Mouse (Mus musculus) lung, embryonic 15.5 days (tissue): ENCODE measurements around the gene Coro7. TPM values are rescaled to one million over a fixed set of nuclear protein-coding genes. Genes with fewer than 3 reads are reported as not detected.
A peak's percentile ranks its signal among the peaks of the same experiment; 100 is the strongest.

Source experiments
- ATAC-seq: fragments of 200-750 bp; cut with Nextera tagmentation; 2 replicates; pipeline ENCODE4 v1.8.0; 2017; ENCODE audit warnings: moderate number of reproducible peaks, borderline replicate concordance; ENCODE audit not compliant: low FRiP score, low TSS enrichment; ENCODE audit errors: extremely low read depth
- H3K27ac ChIP-seq: fragments of 300-500 bp; sonication (generic); 2 replicates; pipeline ENCODE4 v1.5.1; 2015; ENCODE audit warnings: moderate library complexity, mild to moderate bottlenecking, inconsistent platforms
- H3K27me3 ChIP-seq: fragments of 300-500 bp; sonication (generic); 2 replicates; pipeline ENCODE4 v1.6.1; 2015; ENCODE audit warnings: inconsistent platforms
- H3K36me3 ChIP-seq: fragments of 300-500 bp; sonication (generic); 2 replicates; pipeline ENCODE4 v1.6.1; 2015; ENCODE audit warnings: inconsistent platforms
- H3K4me1 ChIP-seq: fragments of 300-500 bp; sonication (generic); 2 replicates; pipeline ENCODE4 v1.6.1; 2015; ENCODE audit warnings: inconsistent platforms
- H3K4me2 ChIP-seq: fragments of 300-500 bp; sonication (generic); 2 replicates; pipeline ENCODE4 v1.6.1; 2015; ENCODE audit warnings: inconsistent platforms, mild to moderate bottlenecking, moderate library complexity
- H3K4me3 ChIP-seq: fragments of 300-500 bp; sonication (generic); 2 replicates; pipeline ENCODE4 v1.5.1; 2015; ENCODE audit warnings: mild to moderate bottlenecking, inconsistent platforms
- H3K9ac ChIP-seq: fragments of 300-500 bp; sonication (generic); 2 replicates; pipeline ENCODE4 v1.6.1; 2015; ENCODE audit warnings: inconsistent platforms
- H3K9me3 ChIP-seq: fragments of 300-500 bp; sonication (generic); 2 replicates; pipeline ENCODE4 v1.6.1; 2016; ENCODE audit warnings: inconsistent platforms
- WGBS: fragments of 180-500 bp; shearing (Covaris S2); methylation state at CpG from one replicate; pipeline ENCODE4 v1.1.7; 2015; 5-methylcytosine and 5-hydroxymethylcytosine counted together
- polyA plus RNA-seq: library from polyadenylated mRNA; unstranded; fragments of >200 nt; fragmentation: Nextera tagmentation; extraction: Ambion mirVana; gene quantifications from 2 replicates; pipeline ENCODE4 v1.2.1, GENCODE M21; 2015

Gene Coro7
- polyA plus RNA-seq: 13.4 and 15.2 TPM in 2 replicates

DNA sequence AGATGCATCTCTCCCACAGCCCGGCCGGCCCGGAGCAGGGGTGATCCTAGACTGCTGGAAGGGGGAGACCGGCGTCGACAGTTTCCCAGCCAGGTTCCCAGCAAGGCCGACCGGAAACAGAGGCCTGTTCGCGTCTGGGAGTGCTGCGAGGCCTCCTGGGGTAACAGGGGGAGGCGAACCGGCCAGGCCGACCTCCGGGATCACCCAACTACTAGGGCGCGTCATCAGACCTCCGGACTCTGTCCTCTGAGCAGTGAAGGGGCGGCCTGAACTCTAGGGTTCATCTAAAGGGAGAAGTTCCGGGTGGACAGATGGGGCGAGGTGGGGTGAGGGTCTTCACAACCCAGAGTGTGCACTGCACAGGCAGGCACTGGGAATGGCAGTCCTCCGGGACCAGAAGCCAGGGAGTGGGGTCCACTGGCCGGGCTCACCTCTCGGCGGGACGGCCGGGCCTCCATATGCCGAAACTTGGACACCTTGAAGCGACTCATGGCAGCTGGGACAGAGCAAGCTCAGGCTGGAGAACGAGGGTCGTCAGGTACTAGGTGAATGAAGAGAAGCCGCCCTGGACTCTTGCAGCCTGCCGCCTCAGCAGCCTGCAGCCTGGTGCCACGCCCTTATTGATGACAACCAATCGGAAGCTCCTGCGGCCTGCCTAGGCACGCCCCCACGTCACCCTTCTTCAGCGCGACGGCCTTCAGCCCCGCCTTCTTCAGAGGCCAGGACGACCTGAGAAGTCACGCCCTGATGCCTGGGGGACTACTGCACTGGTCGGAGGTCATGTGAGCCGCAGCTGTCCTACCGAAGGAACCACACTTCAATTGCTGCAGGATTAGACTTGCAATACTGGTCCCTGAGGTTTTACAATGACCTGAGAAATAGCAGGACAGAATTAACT lies at the start of gene Coro7:
TSS of gene Coro7 (minus strand) at position 657 of the 898 bp plus-strand sequence.
- no peaks in the 10 kb centered on the region for H3K9me3 ChIP-seq
- WGBS: under 1% methylated on average over 47 of the region's 47 CpGs
- peak; percentile 93 for ATAC-seq
- H3K4me3 ChIP-seq: peak within 1 kb of the TSS; percentile 70
- peaks cover 15% of the 10 kb centered on the region for H3K36me3 ChIP-seq
- H3K4me1 ChIP-seq: peaks cover 13% of the 10 kb centered on the region
- no peaks in the 10 kb centered on the region for H3K27me3 ChIP-seq
- 0 out of 2 replicates have a peak within 1 kb of the TSS, but pooled peaks have one; percentile 2 for H3K27ac ChIP-seq
- H3K9ac ChIP-seq: peak within 1 kb of the TSS; percentile 61
- H3K4me2 ChIP-seq: peak within 1 kb of the TSS; percentile 84

- H3K4me1 ChIP-seq: peaks cover 14% of the 10 kb centered on the region
- no peaks in the 10 kb centered on the region for H3K9me3 ChIP-seq
- H3K27me3 ChIP-seq: no peaks in the 10 kb centered on the region
- peak overlapping the region; percentile 13; the same call in 1 of the 2 replicates for H3K9ac ChIP-seq
- H3K4me2 ChIP-seq: peak overlapping the region; percentile 65
- no peak overlapping the region for H3K27ac ChIP-seq
- no peaks in the 10 kb centered on the region for H3K36me3 ChIP-seq
- no peak for ATAC-seq
- peak overlapping the region; percentile 92; the same call in 1 of the 2 replicates for H3K4me3 ChIP-seq
- WGBS: 16% methylated on average over 1 of the region's 1 CpGs
These were observed 48.4 kb upstream of the Coro7 start for GRCm38 (mm10) chr16:4727963-4728362.

DNA sequence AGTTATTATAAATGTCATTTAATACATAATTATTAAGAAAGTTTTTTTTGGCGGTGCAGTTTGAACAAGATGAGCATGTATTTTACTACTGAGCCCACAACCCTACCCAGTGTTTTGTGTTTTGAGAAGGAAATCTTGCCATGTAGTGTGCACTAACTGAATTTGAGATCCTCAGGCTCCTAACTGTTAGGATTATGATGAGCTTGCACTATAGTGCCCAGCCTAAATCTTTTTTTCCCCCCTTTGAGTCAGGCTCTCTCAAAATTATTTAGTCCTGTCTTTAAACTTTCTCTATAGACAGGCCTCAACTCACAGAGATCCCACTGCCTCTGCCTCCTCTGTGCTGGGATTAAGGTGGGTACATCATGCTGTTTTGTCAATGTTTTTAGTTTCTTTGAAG lies 47.9 kb upstream of the Coro7 start:
- peak overlapping the region; percentile 65 for H3K4me2 ChIP-seq
- no peaks in the 10 kb centered on the region for H3K9me3 ChIP-seq
- peak overlapping the region; percentile 92; the same call in 1 of the 2 replicates for H3K4me3 ChIP-seq
- no peaks in the 10 kb centered on the region for H3K36me3 ChIP-seq
- ATAC-seq: no peak
- peak overlapping the region; percentile 13; the same call in 1 of the 2 replicates for H3K9ac ChIP-seq
- no peaks in the 10 kb centered on the region for H3K27me3 ChIP-seq
- H3K27ac ChIP-seq: no peak overlapping the region
- peaks cover 14% of the 10 kb centered on the region for H3K4me1 ChIP-seq
- 84% methylated on average over 1 of the region's 1 CpGs for WGBS

DNA sequence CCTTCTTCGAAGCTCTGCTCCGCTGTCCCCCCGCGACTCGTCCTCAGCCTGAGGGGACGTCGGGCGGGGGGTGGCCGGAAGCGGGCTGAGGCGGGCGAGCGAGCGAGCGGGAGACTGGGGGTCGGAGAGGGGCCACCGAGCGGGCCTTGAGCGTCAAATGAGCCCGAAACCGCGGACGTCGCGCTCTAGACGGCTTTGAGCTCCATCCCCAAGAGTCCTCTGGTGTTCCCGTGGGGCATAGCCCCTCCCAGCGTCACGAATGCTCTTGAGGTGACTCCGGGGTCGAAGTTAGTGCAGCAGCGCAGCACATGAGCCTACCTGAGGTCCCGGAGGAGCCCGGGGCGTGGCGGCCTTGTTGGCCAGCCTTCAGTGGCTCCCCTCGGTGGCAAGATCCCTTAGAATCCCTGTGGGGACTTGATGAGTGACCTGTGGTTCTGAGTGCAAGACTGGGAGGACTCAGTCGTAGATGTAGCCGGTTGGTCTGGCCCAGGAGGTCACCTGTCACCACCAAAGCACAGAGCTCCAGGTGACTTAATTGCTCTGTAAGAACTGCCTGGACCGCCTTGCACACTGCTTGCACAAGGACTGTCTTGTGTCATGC lies 47.1 kb upstream of the Coro7 start:
- Histone ChIP-seq H3K4me1 (peaks cover 14% of the 10 kb centered on the region), H3K4me2 (peak overlapping the region; percentile 65), H3K27me3 (no peaks in the 10 kb centered on the region), H3K9me3 (no peaks in the 10 kb centered on the region), H3K27ac (peak overlapping the region; percentile 82), H3K36me3 (no peaks in the 10 kb centered on the region), H3K9ac (peak overlapping the region; percentile 86), H3K4me3 (peak overlapping the region; percentile 92)
- peak; percentile 67; the same call in 1 of the 2 replicates for ATAC-seq
- WGBS: 1% methylated on average over 40 of the region's 40 CpGs

DNA sequence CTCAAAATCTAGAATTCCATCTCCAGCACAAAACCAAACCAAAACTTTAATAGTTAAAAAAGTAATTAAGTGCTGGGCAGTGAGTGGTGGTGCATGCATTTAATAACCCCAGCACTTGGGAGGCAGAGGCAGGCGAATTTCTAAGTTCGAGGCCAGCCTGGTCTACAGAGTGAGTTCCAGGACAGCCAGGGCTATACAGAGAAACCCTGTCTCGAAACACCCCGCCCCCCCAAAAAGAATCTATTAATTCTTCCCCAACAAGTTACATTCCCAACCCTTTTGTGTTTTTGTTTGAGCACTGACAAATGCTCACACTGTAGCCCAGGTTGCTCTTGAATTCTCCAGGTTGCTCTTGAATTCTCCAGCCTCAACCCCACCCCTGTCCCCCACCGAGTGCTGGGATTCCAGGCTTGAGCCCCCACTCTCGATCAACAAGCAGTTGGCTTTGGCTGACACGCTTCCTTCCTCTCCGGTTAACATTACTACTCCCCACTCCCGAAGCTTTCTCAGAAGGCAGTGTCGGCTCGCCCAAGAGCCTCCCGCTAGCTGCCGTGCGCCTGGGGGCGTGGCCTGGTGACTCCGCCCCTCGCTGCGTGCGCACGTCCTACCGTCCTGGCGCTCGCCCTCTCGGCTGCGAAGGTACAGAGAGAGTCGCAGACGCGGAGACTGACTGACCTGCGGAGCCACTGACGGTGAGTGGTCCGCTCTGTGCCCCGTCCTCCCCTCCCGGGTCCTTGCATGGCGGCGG lies 46.4 kb upstream of the Coro7 start, which contains the start of gene Hmox2:
TSS of gene Hmox2 (plus strand) at position 582 of the 748 bp plus-strand sequence.
- peaks cover 14% of the 10 kb centered on the region for H3K4me1 ChIP-seq
- H3K27ac ChIP-seq: peak within 1 kb of the TSS; percentile 82
- H3K27me3 ChIP-seq: no peaks in the 10 kb centered on the region
- peak within 1 kb of the TSS; percentile 86 for H3K9ac ChIP-seq
- WGBS: 5% methylated on average over 34 of the region's 35 CpGs
- H3K4me2 ChIP-seq: peak within 1 kb of the TSS; percentile 65
- H3K9me3 ChIP-seq: no peaks in the 10 kb centered on the region
- H3K4me3 ChIP-seq: peak within 1 kb of the TSS; percentile 92
- ATAC-seq: peak; percentile 96
- H3K36me3 ChIP-seq: no peaks in the 10 kb centered on the region

DNA sequence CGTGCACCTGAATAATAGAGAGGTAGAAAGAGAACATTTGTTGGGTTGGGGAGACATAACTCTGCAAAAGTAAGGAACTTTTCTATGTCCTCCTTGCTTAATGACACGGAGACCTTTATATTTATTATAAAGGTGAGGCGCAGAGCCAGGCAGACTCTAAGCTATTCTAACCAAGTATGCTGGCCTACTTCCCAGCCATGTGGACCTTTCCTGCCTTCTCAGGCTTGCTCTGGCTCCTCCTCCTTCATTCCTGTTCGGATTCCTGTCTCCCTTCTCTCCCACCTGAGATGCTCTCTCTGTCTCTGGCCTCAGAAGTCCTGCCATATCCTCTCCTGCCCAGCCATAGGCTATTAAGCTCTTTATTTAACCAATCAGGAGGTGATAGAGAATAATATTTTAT lies 45.7 kb upstream of the Coro7 start:
- no peak overlapping the region for H3K9ac ChIP-seq
- H3K4me1 ChIP-seq: peaks cover 14% of the 10 kb centered on the region
- H3K36me3 ChIP-seq: no peaks in the 10 kb centered on the region
- ATAC-seq: no peak
- no peak overlapping the region for H3K4me3 ChIP-seq
- H3K9me3 ChIP-seq: no peaks in the 10 kb centered on the region
- 68% methylated on average over 4 of the region's 4 CpGs for WGBS
- H3K27me3 ChIP-seq: no peaks in the 10 kb centered on the region
- H3K27ac ChIP-seq: no peak overlapping the region
- no peak overlapping the region for H3K4me2 ChIP-seq

GRCm38 (mm10) chr16:4722915-4723209 lies 43.3 kb upstream of the Coro7 start:
- peak overlapping the region; percentile 11; the same call in 1 of the 2 replicates for H3K27ac ChIP-seq
- WGBS: 46% methylated on average over 3 of the region's 3 CpGs
- H3K4me2 ChIP-seq: no peak overlapping the region

DNA sequence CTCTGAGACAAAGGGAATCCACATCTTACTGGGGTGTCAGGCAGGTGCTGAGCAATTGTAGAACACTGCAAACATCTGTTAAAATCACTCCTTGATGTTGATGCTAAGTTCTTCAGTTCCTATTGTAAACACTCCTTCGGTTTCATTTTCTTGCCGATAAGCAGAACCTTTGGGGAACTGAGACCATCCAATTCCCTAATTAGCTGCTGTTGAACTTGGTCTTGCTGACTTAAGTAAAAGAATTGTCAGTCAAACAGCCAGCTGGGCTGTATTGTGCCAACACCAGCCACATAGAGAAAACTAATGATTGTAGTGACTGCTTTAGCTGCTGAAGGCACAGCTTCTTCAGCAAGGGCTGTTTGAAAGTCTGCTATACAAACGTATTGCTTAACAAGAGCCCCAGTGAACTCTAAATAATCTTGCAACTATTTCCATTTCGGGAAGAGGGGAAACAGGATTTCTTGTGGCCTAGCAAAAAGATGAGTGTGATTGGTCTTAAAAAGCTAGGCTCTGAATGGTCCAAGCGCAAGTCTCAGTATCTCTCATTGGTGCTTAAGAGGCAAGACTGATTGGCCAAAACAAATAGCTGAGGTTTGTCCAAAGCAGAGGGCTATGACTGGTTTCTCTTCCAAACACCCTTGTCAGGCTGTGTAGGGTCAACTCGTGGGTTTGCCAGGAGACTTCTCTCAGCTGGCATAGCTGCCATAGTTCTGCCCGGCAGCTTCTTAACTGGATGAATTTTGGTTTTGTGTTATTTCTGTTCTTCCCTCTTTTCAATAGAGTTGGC lies 42.7 kb upstream of the Coro7 start:
- no peak overlapping the region for H3K4me3 ChIP-seq
- H3K9me3 ChIP-seq: no peaks in the 10 kb centered on the region
- H3K4me2 ChIP-seq: no peak overlapping the region
- no peaks in the 10 kb centered on the region for H3K36me3 ChIP-seq
- H3K27ac ChIP-seq: peak overlapping the region; percentile 11; the same call in 1 of the 2 replicates
- H3K4me1 ChIP-seq: peaks cover 15% of the 10 kb centered on the region
- WGBS: 49% methylated on average over 7 of the region's 7 CpGs
- no peak for ATAC-seq
- H3K27me3 ChIP-seq: no peaks in the 10 kb centered on the region
- H3K9ac ChIP-seq: no peak overlapping the region

More at GRCm38 (mm10) chr16:4722915-4723209, 43.3 kb upstream of the Coro7 start:
- Histone ChIP-seq H3K9ac (no peak overlapping the region), H3K27me3 (no peaks in the 10 kb centered on the region), H3K36me3 (no peaks in the 10 kb centered on the region), H3K4me3 (no peak overlapping the region), H3K9me3 (no peaks in the 10 kb centered on the region), H3K4me1 (peaks cover 16% of the 10 kb centered on the region)
- ATAC-seq: no peak

DNA sequence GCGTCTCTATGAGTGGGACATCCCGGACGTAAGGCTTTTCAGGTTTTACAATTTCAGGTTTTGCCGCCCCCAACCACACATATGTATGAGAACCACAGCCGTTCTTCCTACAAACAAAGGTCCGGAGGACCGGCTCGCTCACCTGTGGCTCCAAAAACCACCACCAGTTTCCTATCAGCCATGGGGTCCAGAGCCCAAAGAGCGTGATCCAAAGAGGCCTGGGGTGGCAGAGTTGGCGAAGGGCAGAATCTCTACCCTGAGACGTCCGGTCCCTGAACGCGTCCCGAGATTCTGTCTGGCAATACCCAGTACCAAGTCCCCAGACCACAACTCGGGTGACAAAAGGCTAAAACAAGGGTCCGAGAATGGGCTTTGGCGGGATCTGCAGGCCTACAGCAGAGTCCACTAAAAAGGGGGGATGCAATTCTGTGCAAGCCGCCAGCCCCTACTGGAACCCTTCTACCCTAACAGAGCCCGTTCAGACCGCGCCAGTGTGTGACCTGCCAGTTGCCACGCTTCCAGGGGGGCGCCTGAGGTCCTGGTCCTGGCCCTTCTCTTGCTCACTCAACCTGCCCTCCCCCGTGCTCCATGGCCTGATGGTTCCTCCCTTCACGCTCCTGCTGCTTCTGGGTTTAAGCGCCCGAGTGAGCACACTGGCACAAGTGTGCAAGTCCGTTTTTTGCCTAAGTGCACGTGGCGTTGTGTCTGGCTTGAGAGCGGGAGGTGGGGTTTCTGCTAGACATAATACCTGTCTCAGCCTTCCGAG lies 39.4 kb upstream of the Coro7 start, which contains the start of gene Nmral1:
TSS of gene Nmral1 (minus strand) at position 604 of the 766 bp plus-strand sequence.
- peak; percentile 89 for ATAC-seq
- WGBS: 11% methylated on average over 33 of the region's 33 CpGs

GRCm38 (mm10) chr16:4717866-4718265 lies 38.3 kb upstream of the Coro7 start:
- peaks cover 10% of the 10 kb centered on the region for H3K4me1 ChIP-seq
- whole genome bisulfite sequencing: 54% methylated on average over 3 of the region's 3 CpGs
- peaks cover 21% of the 10 kb centered on the region for H3K36me3 ChIP-seq
- no peak for ATAC-seq
- peak overlapping the region; percentile 79 for H3K4me2 ChIP-seq
- no peaks in the 10 kb centered on the region for H3K9me3 ChIP-seq
- no peak overlapping the region for H3K9ac ChIP-seq
- no peak overlapping the region for H3K27ac ChIP-seq
- no peaks in the 10 kb centered on the region for H3K27me3 ChIP-seq
- H3K4me3 ChIP-seq: peak overlapping the region; percentile 60

More for the DNA sequence above, 39.4 kb upstream of the Coro7 start, which contains the start of gene Nmral1:
- H3K36me3 ChIP-seq: peaks cover 17% of the 10 kb centered on the region
- peak within 1 kb of the TSS; percentile 63 for H3K27ac ChIP-seq
- H3K4me2 ChIP-seq: peak within 1 kb of the TSS; percentile 79
- H3K4me3 ChIP-seq: peak within 1 kb of the TSS; percentile 60
- H3K9ac ChIP-seq: peak within 1 kb of the TSS; percentile 64
- no peaks in the 10 kb centered on the region for H3K9me3 ChIP-seq
- peaks cover 10% of the 10 kb centered on the region for H3K4me1 ChIP-seq
- no peaks in the 10 kb centered on the region for H3K27me3 ChIP-seq
